Mouse (Mus musculus): ENCODE measurements around the gene Foxp3. TPM values are rescaled to one million over a fixed set of nuclear protein-coding genes. Genes with fewer than 3 reads are reported as not detected.

The Foxp3 gene
- total and polyA plus RNA-seq, 2 experiments from 2014 or later = 0.16 to 0.30 TPM

GRCm38 (mm10) chrX:7581151-7581550, 7.7 kb downstream of the Foxp3 start:
- no peak for DNase-seq (ENCODE audit: low spot score)
- H3K9ac ChIP-seq (replicated peaks; ENCODE audit: low read length, poor library complexity, severe bottlenecking) = no peak overlapping the region
- H3K4me2 ChIP-seq (ENCODE audit: low read depth, low read length, poor library complexity, severe bottlenecking) = no peak overlapping the region
- H3K9me3 ChIP-seq (ENCODE audit: low read length) = no peaks in the 10 kb centered on the region
- no peaks in the 10 kb centered on the region for H3K36me3 ChIP-seq (ENCODE audit: insufficient read depth, low read length)
- H3K27ac ChIP-seq (ENCODE audit: low read depth, low read length) = no peak overlapping the region
- no peaks in the 10 kb centered on the region for H3K4me1 ChIP-seq (ENCODE audit: insufficient read depth, low read length)
- TF ChIP-seq CTCF (IDR thresholded peaks at IDR 0.05) = no peak
- 83% methylated on average over 2 of the region's 2 CpGs for WGBS
- no peaks in the 10 kb centered on the region for H3K27me3 ChIP-seq (ENCODE audit: insufficient read depth, low read length)
- no peak overlapping the region for H3K4me3 ChIP-seq (ENCODE audit: low read depth, low read length)
- ATAC-seq (ENCODE audit: low FRiP score) = no peak

- H3K4me3 ChIP-seq (ENCODE audit: low read depth, low read length) = no peak overlapping the region
- no peaks in the 10 kb centered on the region for H3K36me3 ChIP-seq (ENCODE audit: insufficient read depth, low read length)
- no peak for ATAC-seq (ENCODE audit: low FRiP score)
- TF ChIP-seq CTCF (IDR thresholded peaks at IDR 0.05) = no peak
- H3K27me3 ChIP-seq (ENCODE audit: insufficient read depth, low read length) = no peaks in the 10 kb centered on the region
- no peaks in the 10 kb centered on the region; the same call in 1 of the 2 replicates for H3K9me3 ChIP-seq (ENCODE audit: low read length)
- 92% methylated on average over 10 of the region's 11 CpGs for whole genome bisulfite sequencing
- H3K9ac ChIP-seq (replicated peaks; ENCODE audit: low read length, poor library complexity, severe bottlenecking) = no peak overlapping the region
- no peak for DNase-seq (ENCODE audit: low spot score)
- no peak overlapping the region for H3K4me2 ChIP-seq (ENCODE audit: low read depth, low read length, poor library complexity, severe bottlenecking)
- H3K27ac ChIP-seq (ENCODE audit: low read depth, low read length) = no peak overlapping the region
- H3K4me1 ChIP-seq (ENCODE audit: insufficient read depth, low read length) = no peaks in the 10 kb centered on the region
These were observed 10.4 kb downstream of the Foxp3 start for GRCm38 (mm10) chrX:7583881-7584280.

- Histone ChIP-seq H3K36me3 (ENCODE audit: insufficient read depth, low read length) (no peaks in the 10 kb centered on the region), H3K4me2 (ENCODE audit: low read depth, low read length, poor library complexity, severe bottlenecking) (no peak overlapping the region), H3K4me3 (ENCODE audit: low read depth, low read length) (no peak overlapping the region), H3K27me3 (ENCODE audit: insufficient read depth, low read length) (no peaks in the 10 kb centered on the region), H3K4me1 (ENCODE audit: insufficient read depth, low read length) (no peaks in the 10 kb centered on the region), H3K9ac (replicated peaks; ENCODE audit: low read length, poor library complexity, severe bottlenecking) (no peak overlapping the region), H3K9me3 (ENCODE audit: low read length) (no peaks in the 10 kb centered on the region; the same call in 1 of the 2 replicates), H3K27ac (ENCODE audit: low read depth, low read length) (no peak overlapping the region)
- DNase-seq (ENCODE audit: low spot score) (no peak), ATAC-seq (ENCODE audit: low FRiP score) (no peak)
- no peak for TF ChIP-seq CTCF (IDR thresholded peaks at IDR 0.05)
- WGBS = 95% methylated on average over 4 of the region's 5 CpGs
These were observed 12.9 kb downstream of the Foxp3 start for GRCm38 (mm10) chrX:7586356-7586755.

- TF ChIP-seq CTCF (IDR thresholded peaks at IDR 0.05) = no peak
- no peaks in the 10 kb centered on the region for H3K4me1 ChIP-seq (ENCODE audit: insufficient read depth, low read length)
- H3K4me2 ChIP-seq (ENCODE audit: low read depth, low read length, poor library complexity, severe bottlenecking) = no peak overlapping the region
- H3K27ac ChIP-seq (ENCODE audit: low read depth, low read length) = no peak overlapping the region
- no peaks in the 10 kb centered on the region for H3K27me3 ChIP-seq (ENCODE audit: insufficient read depth, low read length)
- DNase-seq (ENCODE audit: low spot score) (no peak), ATAC-seq (ENCODE audit: low FRiP score) (no peak)
- WGBS = 94% methylated on average over 9 of the region's 9 CpGs
- H3K9ac ChIP-seq (replicated peaks; ENCODE audit: low read length, poor library complexity, severe bottlenecking) = no peak overlapping the region
- H3K4me3 ChIP-seq (ENCODE audit: low read depth, low read length) = no peak overlapping the region
- H3K9me3 ChIP-seq (ENCODE audit: low read length) = no peaks in the 10 kb centered on the region
- peaks cover 15% of the 10 kb centered on the region; the same call in 1 of the 2 replicates for H3K36me3 ChIP-seq (ENCODE audit: insufficient read depth, low read length)
These were observed 21.9 kb downstream of the Foxp3 start for GRCm38 (mm10) chrX:7595371-7595770.

GRCm38 (mm10) chrX:7604004-7604403, 30.6 kb downstream of the Foxp3 start:
- no peak for DNase-seq (ENCODE audit: low spot score)
- no peak for TF ChIP-seq CTCF (IDR thresholded peaks at IDR 0.05)
- no peak for ATAC-seq (ENCODE audit: low FRiP score)
- H3K9me3 ChIP-seq (ENCODE audit: low read length) = no peaks in the 10 kb centered on the region
- H3K4me3 ChIP-seq (ENCODE audit: low read depth, low read length) = no peak overlapping the region
- H3K36me3 ChIP-seq (ENCODE audit: insufficient read depth, low read length) = peaks cover 2% of the 10 kb centered on the region; the same call in 1 of the 2 replicates
- no peak overlapping the region for H3K4me2 ChIP-seq (ENCODE audit: low read depth, low read length, poor library complexity, severe bottlenecking)
- H3K9ac ChIP-seq (replicated peaks; ENCODE audit: low read length, poor library complexity, severe bottlenecking) = no peak overlapping the region
- 92% methylated on average over 7 of the region's 7 CpGs for WGBS
- H3K4me1 ChIP-seq (ENCODE audit: insufficient read depth, low read length) = no peaks in the 10 kb centered on the region
- H3K27me3 ChIP-seq (ENCODE audit: insufficient read depth, low read length) = no peaks in the 10 kb centered on the region
- H3K27ac ChIP-seq (ENCODE audit: low read depth, low read length) = no peak overlapping the region

- peak within 1 kb of the TSS; percentile 49 for H3K4me2 ChIP-seq (ENCODE audit: low read depth, low read length, poor library complexity, severe bottlenecking)
- H3K36me3 ChIP-seq (ENCODE audit: insufficient read depth, low read length) = no peaks in the 10 kb centered on the region
- H3K9ac ChIP-seq (replicated peaks; ENCODE audit: low read length, poor library complexity, severe bottlenecking) = no peak within 1 kb of the TSS; the same call in 1 of the 2 replicates
- H3K27ac ChIP-seq (ENCODE audit: low read depth, low read length) = peak within 1 kb of the TSS; percentile 67; the same call in 1 of the 2 replicates
- ATAC-seq (ENCODE audit: low FRiP score) (peak; percentile 90), DNase-seq (ENCODE audit: low spot score) (peak; percentile 90)
- no peaks in the 10 kb centered on the region for H3K4me1 ChIP-seq (ENCODE audit: insufficient read depth, low read length)
- H3K4me3 ChIP-seq (ENCODE audit: low read depth, low read length) = peak within 1 kb of the TSS; percentile 42
- no peaks in the 10 kb centered on the region for H3K9me3 ChIP-seq (ENCODE audit: low read length)
- H3K27me3 ChIP-seq (ENCODE audit: insufficient read depth, low read length) = no peaks in the 10 kb centered on the region
- TF ChIP-seq CTCF (IDR thresholded peaks at IDR 0.05) = no peak
- 22% methylated on average over 28 of the region's 28 CpGs for WGBS
These were observed 31.6 kb downstream of the Foxp3 start, which contains the start of gene Ccdc22 for GRCm38 (mm10) chrX:7604879-7605574. TSS of gene Ccdc22 (minus strand) at chrX:7605517.

Data from midbrain, postnatal 0 days (tissue).